Mouse (Mus musculus) cerebellum, adult 2 months (tissue): ENCODE measurements around the gene Fbxo10.

Experiments
- CTCF ChIP-seq: fragments of 200-500 bp; IDR thresholded peaks from 2 replicates; pipeline ENCODE4 v1.5.1; 2011; ENCODE audit warnings: low read depth, mild to moderate bottlenecking, control low read depth, low read length, moderate library complexity, borderline replicate concordance; ENCODE audit not compliant: insufficient read depth
- POLR2A ChIP-seq: fragments of 200-500 bp; IDR thresholded peaks from 2 replicates; pipeline ENCODE4 v1.6.1; 2011; ENCODE audit warnings: low read length, control low read depth, borderline replicate concordance; ENCODE audit not compliant: insufficient read depth

DNA sequence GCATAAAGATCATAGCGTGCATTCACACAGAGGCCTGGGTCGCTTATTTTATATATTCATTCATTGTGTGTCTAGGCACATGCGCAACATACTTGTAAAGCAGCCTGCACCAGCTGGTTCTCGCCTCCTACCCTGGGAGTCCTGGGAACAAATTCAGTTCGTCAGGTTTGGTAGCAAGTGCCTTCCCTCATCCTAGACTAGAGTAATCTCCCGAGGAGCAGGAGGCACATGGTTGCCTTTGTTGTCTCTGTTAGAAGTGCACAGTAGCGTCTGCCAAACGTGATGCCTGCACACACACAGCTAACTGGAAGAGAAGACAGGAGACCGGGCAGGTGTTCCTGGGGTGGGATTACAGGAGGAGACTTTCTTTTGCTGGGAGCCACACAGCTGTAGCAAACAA lies 36.4 kb downstream of the Fbxo10 start:
- TF ChIP-seq POLR2A (no peak), CTCF (no peak)
